Mouse (Mus musculus) liver, embryonic 16.5 days (tissue): ENCODE results near the gene Prlr. TPM values are rescaled to one million over a fixed set of nuclear protein-coding genes. Genes with fewer than 3 reads are reported as not detected.

Source experiments
- ATAC-seq: fragments of 200-750 bp; cut with Nextera tagmentation; 2 replicates; pipeline ENCODE4 v1.8.0; 2017; ENCODE audit warnings: low read depth, mild to moderate bottlenecking, moderate number of reproducible peaks, moderate library complexity
- H3K27ac ChIP-seq: fragments of 300-500 bp; sonication (generic); 2 replicates; pipeline ENCODE4 v1.5.1; 2014; ENCODE audit warnings: mild to moderate bottlenecking, low read length
- H3K27me3 ChIP-seq: fragments of 300-500 bp; sonication (generic); 2 replicates; pipeline ENCODE4 v1.6.1; 2014; ENCODE audit warnings: low read depth, low read length, mixed read lengths; ENCODE audit not compliant: control insufficient read depth, insufficient read depth
- H3K36me3 ChIP-seq: fragments of 300-500 bp; sonication (generic); 2 replicates; pipeline ENCODE4 v1.6.1; 2014; ENCODE audit warnings: mild to moderate bottlenecking; ENCODE audit not compliant: control insufficient read depth, insufficient read depth
- H3K4me1 ChIP-seq: fragments of 300-500 bp; sonication (generic); 2 replicates; pipeline ENCODE4 v1.6.1; 2014; ENCODE audit warnings: low read depth, low read length, mixed read lengths; ENCODE audit not compliant: control insufficient read depth
- H3K4me2 ChIP-seq: fragments of 300-500 bp; sonication (generic); 2 replicates; pipeline ENCODE4 v1.6.1; 2014; ENCODE audit warnings: low read depth, low read length, mixed read lengths
- H3K4me3 ChIP-seq: fragments of 300-500 bp; sonication (generic); 2 replicates; pipeline ENCODE4 v1.5.1; 2014; ENCODE audit warnings: low read depth, mild to moderate bottlenecking, low read length
- H3K9ac ChIP-seq: fragments of 300-500 bp; sonication (generic); 2 replicates; pipeline ENCODE4 v1.6.1; 2014; ENCODE audit warnings: low read depth, low read length
- H3K9me3 ChIP-seq: fragments of 300-500 bp; sonication (generic); replicated peaks from 2 replicates; pipeline ENCODE4 v1.6.1; 2016; ENCODE audit warnings: low read length; ENCODE audit not compliant: control insufficient read depth
- WGBS: fragments of 180-500 bp; shearing (Covaris S2); extraction: QIAGEN DNeasy Blood & Tissue Kit; methylation state at CpG from one replicate; pipeline ENCODE4 v1.1.7; 2014; ENCODE audit not compliant: insufficient replicate concordance; 5-methylcytosine and 5-hydroxymethylcytosine counted together
- polyA plus RNA-seq: library from polyadenylated mRNA; unstranded; fragments of >200 nt; fragmentation: Nextera tagmentation; extraction: Ambion mirVana; gene quantifications from 2 replicates; pipeline ENCODE4 v1.2.1, GENCODE M21; 2015

The Prlr gene
- polyA plus RNA-seq, 1 experiment from 2014 or later = 0.44 TPM

DNA sequence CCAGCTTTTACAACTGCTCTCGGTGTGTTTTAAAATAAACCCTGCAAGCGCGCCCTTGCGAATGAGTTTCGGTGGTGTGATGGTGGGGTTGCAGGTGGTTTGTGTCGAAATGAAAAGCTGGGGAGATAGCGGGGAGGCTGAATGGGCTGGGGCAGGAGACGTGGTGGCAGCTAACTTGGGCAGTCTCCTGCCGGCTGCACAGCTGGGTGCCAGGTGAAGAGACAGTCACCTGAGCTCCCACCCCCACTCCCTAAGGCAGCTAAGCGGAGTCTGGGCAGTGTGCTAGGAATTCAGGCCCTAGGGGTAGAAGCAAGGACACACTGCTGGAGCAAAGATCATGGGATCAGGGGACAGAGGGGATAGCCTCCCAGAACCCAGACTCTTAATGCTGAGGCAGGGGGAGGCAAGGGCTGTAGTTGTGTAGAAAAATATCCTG is 1.1 kb downstream of the Prlr start:
- no peaks in the 10 kb centered on the region for H3K27me3 ChIP-seq
- no peak overlapping the region for H3K27ac ChIP-seq
- H3K4me2 ChIP-seq = peak overlapping the region; percentile 51
- ATAC-seq = no peak
- no peaks in the 10 kb centered on the region for H3K4me1 ChIP-seq
- peak overlapping the region; percentile 40 for H3K4me3 ChIP-seq
- H3K36me3 ChIP-seq = no peaks in the 10 kb centered on the region
- H3K9ac ChIP-seq = no peak overlapping the region
- H3K9me3 ChIP-seq = no peaks in the 10 kb centered on the region
- WGBS = 5% methylated on average over 10 of the region's 10 CpGs

DNA sequence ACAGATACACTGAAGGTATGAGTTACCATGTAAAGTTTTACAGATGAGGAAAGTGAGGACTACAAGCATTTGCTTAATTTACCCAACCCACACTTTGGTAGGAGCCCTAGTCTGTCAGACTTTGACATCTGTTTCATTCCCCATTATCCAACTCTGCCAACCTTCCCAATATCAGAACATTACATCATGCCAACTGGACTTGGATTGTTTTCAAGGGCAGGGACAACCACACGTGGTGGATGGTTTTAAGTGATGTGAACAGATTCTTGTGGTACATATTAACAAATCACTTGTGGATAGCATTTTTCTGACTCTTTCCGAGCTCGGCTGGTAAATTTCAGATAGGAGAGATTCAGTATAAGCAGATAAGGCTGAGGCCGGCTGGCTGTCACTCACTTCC is 3.7 kb downstream of the Prlr start:
- ATAC-seq = no peak
- H3K36me3 ChIP-seq = no peaks in the 10 kb centered on the region
- no peak overlapping the region for H3K4me2 ChIP-seq
- H3K4me3 ChIP-seq = no peak overlapping the region
- 57% methylated on average over 4 of the region's 4 CpGs for WGBS
- no peak overlapping the region for H3K9ac ChIP-seq
- no peaks in the 10 kb centered on the region for H3K27me3 ChIP-seq
- H3K27ac ChIP-seq = no peak overlapping the region
- H3K9me3 ChIP-seq = no peaks in the 10 kb centered on the region
- no peaks in the 10 kb centered on the region for H3K4me1 ChIP-seq

DNA sequence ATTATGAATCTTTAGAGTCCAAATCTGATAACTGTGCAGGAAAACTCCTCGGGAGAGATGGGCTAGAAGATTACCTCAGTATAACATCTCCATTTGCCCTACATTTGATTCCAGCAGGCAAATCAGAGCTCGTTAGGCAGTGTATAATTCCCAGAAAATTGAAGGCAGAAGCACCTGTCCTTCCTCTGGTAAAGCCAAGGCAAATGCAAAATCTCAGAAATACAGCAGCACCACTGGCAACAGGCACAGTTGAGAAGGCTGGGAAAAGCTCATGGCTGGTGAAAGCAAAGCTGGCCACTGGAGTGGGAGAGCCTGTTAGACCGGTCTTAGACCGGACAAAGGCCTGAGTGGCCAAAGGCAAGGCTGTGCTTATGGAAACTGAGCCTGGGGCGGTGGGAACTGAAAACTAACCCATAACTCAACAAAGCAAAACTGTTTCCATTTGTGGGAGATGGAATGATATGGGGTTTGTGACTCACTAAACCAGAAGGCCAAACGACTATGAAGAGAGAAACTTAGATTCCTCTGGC is 15.1 kb downstream of the Prlr start:
- Histone ChIP-seq H3K9ac (no peak overlapping the region), H3K9me3 (no peaks in the 10 kb centered on the region), H3K4me3 (no peak overlapping the region), H3K4me2 (no peak overlapping the region), H3K36me3 (no peaks in the 10 kb centered on the region), H3K27ac (no peak overlapping the region), H3K4me1 (no peaks in the 10 kb centered on the region), H3K27me3 (no peaks in the 10 kb centered on the region)
- 55% methylated on average over 6 of the region's 6 CpGs for WGBS
- ATAC-seq = no peak

DNA sequence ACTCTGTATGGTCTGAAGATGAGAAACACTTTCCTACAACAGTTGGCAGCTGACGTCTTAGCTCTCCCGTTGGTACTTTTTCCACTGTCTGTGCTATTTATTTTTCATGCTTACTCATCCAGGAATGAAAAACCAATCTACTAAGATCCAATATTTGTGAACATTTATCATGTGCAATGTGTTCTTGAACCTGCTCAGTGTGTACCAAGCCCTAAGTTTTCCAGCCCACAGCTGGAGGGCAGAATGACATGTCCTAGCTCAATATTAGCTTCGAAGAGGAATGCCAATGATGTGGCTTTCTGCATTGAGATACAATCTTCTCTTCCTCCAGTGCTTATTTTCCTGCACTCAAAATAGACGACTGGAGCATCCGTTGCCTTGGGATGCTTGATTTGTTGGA is 24.0 kb downstream of the Prlr start:
- H3K4me1 ChIP-seq = no peaks in the 10 kb centered on the region
- H3K9me3 ChIP-seq = no peaks in the 10 kb centered on the region
- H3K27me3 ChIP-seq = no peaks in the 10 kb centered on the region
- H3K27ac ChIP-seq = no peak overlapping the region
- H3K36me3 ChIP-seq = no peaks in the 10 kb centered on the region
- no peak overlapping the region for H3K9ac ChIP-seq
- 60% methylated on average over 5 of the region's 5 CpGs for WGBS
- no peak for ATAC-seq
- no peak overlapping the region for H3K4me3 ChIP-seq
- no peak overlapping the region for H3K4me2 ChIP-seq

DNA sequence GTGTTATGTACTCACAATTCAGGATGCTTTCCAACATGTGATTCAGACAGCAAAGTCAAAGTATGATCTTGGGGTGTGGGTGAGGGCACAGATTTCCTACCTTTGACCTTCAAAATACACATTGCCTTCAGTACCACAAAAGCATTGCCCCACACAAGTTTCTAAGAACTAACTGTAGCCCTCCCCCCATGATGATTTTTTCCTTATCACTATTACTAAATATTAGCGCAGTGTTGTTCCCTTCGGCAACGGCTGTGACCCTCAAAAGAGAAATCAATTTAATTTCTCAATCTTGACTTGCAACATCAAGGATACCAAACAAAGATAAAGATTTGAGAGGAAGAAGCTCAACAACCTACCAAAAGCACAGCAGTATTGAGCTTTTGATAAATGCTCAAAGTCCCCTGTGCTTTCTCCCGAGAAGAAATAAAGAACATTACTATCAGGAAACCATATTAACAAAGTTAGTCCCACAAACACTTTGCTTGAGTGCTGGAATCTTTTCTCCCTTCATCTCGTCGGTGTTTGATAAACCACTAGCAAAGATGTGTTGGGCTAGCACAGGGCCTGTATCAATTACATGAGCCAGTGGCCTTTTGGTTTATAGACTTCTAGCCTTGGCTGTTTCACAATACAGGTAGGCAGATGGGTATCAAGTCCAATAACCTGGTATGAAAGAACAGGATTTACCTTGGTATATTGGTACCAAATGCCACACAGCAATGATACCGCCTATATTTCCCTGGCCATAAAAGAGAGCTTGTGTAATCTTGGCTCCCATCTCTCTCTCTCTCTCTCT is 25.7 kb downstream of the Prlr start:
- H3K27me3 ChIP-seq = no peaks in the 10 kb centered on the region
- no peak overlapping the region for H3K4me3 ChIP-seq
- WGBS = 65% methylated on average over 7 of the region's 7 CpGs
- H3K36me3 ChIP-seq = no peaks in the 10 kb centered on the region
- H3K9me3 ChIP-seq = no peaks in the 10 kb centered on the region
- ATAC-seq = no peak
- H3K4me1 ChIP-seq = no peaks in the 10 kb centered on the region
- H3K4me2 ChIP-seq = no peak overlapping the region
- no peak overlapping the region for H3K9ac ChIP-seq
- H3K27ac ChIP-seq = no peak overlapping the region

DNA sequence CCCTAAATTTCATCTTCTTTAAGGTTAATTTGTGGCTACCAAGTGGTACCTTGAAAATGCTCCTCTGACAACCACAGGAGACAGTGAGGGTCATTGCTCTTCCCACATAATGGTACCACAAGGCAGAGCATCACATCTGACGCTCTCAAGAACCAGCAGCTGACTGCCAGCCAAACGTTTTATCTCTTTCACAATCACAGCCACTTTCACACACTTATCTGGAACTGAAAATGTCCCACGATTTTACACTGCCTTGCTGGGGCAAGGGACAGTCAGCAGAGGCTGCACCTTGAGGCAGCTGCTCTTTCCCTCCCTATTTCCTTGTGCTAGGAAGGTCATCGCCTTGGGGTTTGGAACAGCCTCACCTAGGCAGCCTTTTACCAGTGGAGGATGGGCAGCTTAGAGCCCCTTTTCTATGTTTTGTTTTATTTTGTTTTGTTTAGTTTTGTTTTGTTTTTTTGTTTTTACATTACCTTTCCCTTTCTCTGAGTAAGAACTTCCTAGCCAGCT is 33.3 kb downstream of the Prlr start:
- H3K36me3 ChIP-seq = no peaks in the 10 kb centered on the region
- no peak overlapping the region for H3K4me3 ChIP-seq
- ATAC-seq = no peak
- H3K9me3 ChIP-seq = no peaks in the 10 kb centered on the region
- no peak overlapping the region for H3K4me2 ChIP-seq
- H3K4me1 ChIP-seq = no peaks in the 10 kb centered on the region
- H3K27ac ChIP-seq = no peak overlapping the region
- 28% methylated on average over 4 of the region's 4 CpGs for WGBS
- H3K27me3 ChIP-seq = no peaks in the 10 kb centered on the region
- no peak overlapping the region for H3K9ac ChIP-seq

DNA sequence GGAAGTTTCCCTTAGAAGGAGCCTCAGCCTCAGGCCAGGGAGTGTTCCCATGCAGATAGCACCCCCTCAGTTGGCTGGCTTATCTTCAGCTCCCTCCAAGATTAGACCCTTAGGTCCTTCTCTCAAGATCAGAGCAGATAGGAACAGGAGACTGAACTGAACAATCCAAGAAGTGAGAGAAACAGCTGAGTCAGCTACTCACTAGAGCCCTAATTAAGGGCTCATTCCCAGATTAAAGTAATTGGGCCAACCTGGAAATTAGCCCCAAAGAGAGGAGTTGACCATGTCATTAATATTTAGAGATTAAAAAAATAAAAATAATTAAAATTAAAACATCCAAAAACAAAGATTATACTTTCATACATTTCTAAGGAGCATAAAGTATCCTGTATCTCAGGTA is 35.0 kb downstream of the Prlr start:
- no peak overlapping the region for H3K4me2 ChIP-seq
- H3K27me3 ChIP-seq = no peaks in the 10 kb centered on the region
- H3K9ac ChIP-seq = no peak overlapping the region
- H3K9me3 ChIP-seq = no peaks in the 10 kb centered on the region
- H3K27ac ChIP-seq = no peak overlapping the region
- H3K4me3 ChIP-seq = no peak overlapping the region
- H3K4me1 ChIP-seq = no peaks in the 10 kb centered on the region
- ATAC-seq = no peak
- H3K36me3 ChIP-seq = no peaks in the 10 kb centered on the region

DNA sequence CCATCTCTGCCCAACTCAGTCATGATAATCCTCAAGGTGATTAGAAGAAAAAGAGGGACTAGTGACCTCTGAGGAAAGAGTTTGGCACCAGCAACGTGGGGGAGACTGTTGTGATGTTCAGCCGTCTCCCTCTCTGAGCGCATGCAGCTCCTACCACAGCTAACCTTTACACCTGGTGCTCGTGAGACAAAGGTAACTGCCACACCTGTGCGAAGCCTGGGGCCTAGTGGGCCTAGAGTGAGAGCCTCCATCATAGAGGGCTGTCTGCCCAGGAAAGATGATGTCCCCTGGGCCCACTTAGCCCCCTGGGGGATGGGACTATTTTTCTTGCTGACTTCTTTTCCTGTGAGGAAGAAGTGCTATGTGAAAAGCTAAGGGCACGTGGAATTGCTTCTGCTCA is 36.2 kb downstream of the Prlr start:
- no peaks in the 10 kb centered on the region for H3K27me3 ChIP-seq
- H3K9me3 ChIP-seq = no peaks in the 10 kb centered on the region
- no peak overlapping the region for H3K4me2 ChIP-seq
- 59% methylated on average over 6 of the region's 6 CpGs for WGBS
- H3K4me3 ChIP-seq = no peak overlapping the region
- H3K36me3 ChIP-seq = no peaks in the 10 kb centered on the region
- no peak overlapping the region for H3K9ac ChIP-seq
- no peaks in the 10 kb centered on the region for H3K4me1 ChIP-seq
- no peak overlapping the region for H3K27ac ChIP-seq
- ATAC-seq = no peak

DNA sequence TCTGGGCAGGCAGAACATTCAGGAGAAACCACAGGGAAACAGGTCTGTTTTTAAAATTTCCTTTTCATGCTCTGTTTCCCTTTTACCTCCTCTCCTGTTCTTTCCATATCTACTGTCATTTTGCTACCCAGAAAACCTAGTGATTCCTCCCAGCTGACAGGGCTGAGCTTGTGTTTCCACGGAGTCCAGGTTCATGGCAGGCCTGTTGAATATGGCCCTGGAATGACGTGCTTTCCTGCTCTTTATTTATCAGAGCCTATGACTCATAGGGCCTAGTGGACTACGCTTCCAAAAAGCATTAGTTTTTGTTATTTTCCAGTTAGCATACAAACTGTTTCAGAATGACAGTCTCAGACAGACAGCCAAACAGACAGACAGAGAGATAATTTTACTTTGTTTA is 36.7 kb downstream of the Prlr start:
- Histone ChIP-seq H3K36me3 (no peaks in the 10 kb centered on the region), H3K27ac (no peak overlapping the region)

More for the DNA sequence above, 36.7 kb downstream of the Prlr start:
- Histone ChIP-seq H3K9ac (no peak overlapping the region), H3K4me1 (no peaks in the 10 kb centered on the region), H3K4me2 (no peak overlapping the region), H3K9me3 (no peaks in the 10 kb centered on the region), H3K4me3 (no peak overlapping the region), H3K27me3 (no peaks in the 10 kb centered on the region)
- no peak for ATAC-seq
- 54% methylated on average over 3 of the region's 3 CpGs for WGBS
